Mouse (Mus musculus) NIH3T3 (cell line): ENCODE data around the gene Acox1.

Experiments used
- DNase-seq: peaks from one replicate; pipeline ENCODE4 v3.0.0-alpha.2; 2012; ENCODE audit warnings: low read depth

The Acox1 gene

GRCm38 (mm10) chr11:116198639-116199531, at the start of gene Acox1, which contains the start of gene Ten1:
TSS of gene Acox1 (minus strand) at chr11:116199045.
TSS of gene Ten1 (plus strand) at chr11:116198855.
- DNase-seq = peak; percentile 98

DNA sequence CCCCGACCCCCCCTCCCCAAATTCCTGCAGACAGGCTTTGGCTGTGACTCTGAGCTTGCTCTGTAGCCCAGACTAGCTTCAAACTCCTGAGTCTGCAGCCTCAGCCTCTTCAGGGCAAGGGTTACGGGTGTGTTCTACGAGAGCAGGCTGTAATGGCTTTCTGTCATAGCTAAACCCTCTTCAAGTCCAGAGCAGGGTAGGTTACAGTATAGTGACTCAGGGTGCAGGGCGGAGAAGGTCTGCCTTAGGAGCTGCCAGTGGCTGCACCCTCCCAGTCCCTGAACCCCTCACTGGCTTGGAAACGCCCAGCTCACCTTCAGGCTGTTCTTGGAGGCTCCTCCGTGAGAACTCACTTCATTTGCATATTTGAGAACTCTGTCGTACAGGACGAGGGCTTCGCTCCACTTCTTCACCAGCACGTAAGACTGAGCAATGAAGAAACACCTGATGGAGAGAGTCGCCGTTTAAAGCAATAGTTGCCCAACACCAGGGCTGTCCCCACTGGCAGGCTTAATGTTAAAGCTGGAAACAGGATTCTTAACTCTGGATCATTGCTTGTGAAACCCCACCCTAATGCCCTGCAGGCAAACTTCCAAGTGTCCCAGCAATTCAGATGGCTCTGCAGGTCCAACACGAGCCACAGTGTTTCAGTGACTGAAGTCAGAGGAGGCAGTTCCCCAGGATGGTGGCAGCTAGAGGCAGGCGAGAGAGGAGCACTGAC, 48.8 kb upstream of the Acox1 start:
- DNase-seq = no peak

DNA sequence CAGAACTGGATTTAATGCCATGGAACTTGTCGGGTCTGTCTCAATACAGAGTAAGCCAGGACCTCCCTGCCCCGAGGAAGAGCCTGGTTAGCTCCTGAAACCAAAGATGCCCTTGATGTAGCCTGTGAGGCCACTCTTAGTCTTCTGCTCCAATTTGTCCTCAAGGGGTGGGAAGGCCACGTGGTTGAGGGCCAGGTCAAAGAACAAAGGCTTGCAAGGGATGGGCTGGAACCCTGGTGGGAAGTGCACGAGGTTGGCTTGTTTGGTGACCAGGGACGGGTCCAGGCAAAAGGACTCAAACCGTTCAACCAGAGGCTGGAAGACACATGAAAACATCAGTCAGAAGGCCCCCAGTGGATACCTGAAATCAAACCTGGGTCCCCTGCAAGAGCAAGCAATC, 46.8 kb upstream of the Acox1 start:
- no peak for DNase-seq

DNA sequence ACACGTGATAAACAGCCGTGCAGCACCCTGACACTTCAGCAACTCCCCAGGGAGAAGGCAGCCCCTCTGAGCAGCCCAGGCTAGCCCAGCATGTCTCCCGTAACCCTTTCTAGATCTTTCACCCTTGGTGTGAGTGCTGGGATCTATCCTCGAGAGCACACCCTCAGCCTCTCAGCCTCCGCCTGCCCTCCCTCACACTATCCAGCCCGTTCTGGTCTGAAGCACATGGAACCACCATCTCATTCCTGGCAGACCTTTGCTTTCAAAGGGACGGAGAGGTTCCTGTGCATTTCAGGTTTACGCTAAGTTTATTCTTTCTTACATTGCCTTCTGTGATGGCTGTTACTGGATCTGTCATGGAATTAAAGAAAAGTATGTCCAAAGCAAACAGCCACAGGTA, 45.7 kb upstream of the Acox1 start:
- DNase-seq = no peak

GRCm38 (mm10) chr11:116241744-116242235, 42.9 kb upstream of the Acox1 start:
- no peak for DNase-seq

GRCm38 (mm10) chr11:116239797-116240196, 41.0 kb upstream of the Acox1 start:
- DNase-seq = no peak

DNA sequence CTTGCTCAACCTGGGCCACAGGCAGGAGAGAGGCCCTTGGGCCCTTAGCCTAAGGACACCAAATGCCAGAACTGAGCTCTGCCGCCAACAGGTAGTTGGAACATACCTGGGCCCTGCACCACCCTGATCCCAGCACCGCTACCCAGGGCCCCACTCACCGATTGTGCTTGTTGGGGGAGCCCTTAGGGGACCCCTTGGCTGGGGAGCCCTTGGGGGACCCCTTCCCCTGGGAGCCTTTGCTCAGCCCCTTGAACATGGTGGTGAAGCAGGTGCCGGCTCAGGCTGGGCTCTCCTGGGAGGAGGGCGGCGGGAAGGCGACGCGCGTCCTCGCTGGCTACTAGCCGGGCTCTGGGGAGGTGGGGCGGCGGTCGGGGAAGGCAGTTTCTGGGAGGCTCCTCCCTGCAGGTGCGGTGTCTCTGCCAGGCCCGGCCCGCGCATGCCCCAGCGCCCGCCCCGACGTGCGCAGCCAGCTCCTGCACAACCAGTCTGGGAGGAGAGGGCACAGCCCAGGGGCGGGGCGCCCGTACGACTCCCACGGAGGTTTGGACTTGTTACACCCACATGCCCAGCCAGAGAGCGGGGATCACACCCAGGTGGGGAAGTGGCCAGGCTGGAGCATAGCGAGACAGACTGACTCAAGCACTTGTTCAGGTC, 39.0 kb upstream of the Acox1 start, which contains the start of gene Evpl:
Evpl (minus strand) TSS at position 336 of the 654 bp plus-strand sequence.
- no peak for DNase-seq

GRCm38 (mm10) chr11:116234901-116235300, 36.1 kb upstream of the Acox1 start:
- no peak for DNase-seq

- DNase-seq = no peak
These were observed 33.6 kb upstream of the Acox1 start for GRCm38 (mm10) chr11:116232427-116232826.

DNA sequence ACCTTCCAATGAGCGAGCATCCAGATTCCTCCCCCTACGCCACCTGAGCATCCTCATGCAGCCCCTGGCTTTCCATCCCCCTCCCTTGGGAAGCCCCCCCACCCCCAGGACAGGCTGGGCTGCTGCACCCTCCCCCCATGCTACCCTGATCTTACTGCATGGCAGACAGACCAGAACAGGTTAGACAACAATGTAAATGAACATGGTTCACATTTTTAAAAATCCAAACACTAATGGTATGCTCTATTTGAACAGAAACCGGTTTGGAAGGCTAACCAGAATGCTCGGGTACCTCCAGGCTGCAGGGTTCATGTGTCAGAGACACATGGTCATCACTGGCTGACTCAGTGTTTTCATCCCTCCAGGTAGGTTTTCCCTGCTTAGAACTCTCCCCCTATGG, 29.9 kb upstream of the Acox1 start:
- no peak for DNase-seq

DNA sequence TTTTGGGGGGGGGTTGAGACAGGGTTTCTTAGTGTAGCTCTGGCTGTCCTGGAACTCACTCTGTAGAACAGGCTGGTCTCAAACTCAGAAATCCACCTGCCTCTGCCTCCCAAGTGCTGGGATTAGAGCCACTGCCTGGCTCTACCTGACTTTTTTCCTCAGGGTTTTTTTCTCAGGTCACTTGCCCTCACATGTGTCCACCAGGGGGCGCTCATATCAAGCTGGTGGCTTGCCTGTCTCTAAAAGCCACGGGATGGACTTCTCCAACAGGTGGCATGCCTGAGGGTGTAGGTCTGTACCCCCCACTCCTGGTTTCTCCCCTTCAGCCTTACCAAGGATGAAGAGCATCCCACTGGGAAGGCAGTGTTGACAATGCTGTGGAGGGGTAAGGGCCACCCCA, 27.6 kb upstream of the Acox1 start:
- peak; percentile 90 for DNase-seq

GRCm38 (mm10) chr11:116222740-116223059, 23.9 kb upstream of the Acox1 start:
- DNase-seq = no peak

- no peak for DNase-seq
These were observed 23.3 kb upstream of the Acox1 start for GRCm38 (mm10) chr11:116221931-116222739.

DNA sequence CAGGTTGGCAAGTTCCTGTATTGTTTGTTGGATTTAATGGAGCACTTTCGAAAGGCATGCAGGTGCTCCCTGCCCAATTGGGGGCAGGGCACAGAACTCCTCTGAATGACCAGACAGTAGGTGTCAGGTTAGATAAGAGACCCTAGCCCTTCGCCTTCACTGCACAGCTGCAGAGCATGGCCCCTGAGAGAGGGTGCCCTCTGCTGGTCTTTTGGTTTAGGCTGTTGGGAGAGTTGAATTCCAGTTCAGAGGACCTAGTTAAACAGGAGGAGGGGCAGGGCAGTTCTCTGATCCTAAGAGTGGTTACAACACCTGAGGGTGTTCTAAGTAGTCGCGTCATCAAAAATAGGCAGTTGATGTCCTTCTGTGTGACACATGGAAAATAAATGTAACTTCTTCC, 21.0 kb upstream of the Acox1 start:
- peak; percentile 83 for DNase-seq

- DNase-seq = peak; percentile 98
These were observed 20.0 kb upstream of the Acox1 start for GRCm38 (mm10) chr11:116218737-116219400.

GRCm38 (mm10) chr11:116218263-116218662, 19.4 kb upstream of the Acox1 start:
- DNase-seq = no peak

GRCm38 (mm10) chr11:116216549-116216948, 17.7 kb upstream of the Acox1 start:
- DNase-seq = no peak

- DNase-seq = no peak
These were observed 17.1 kb upstream of the Acox1 start for GRCm38 (mm10) chr11:116215991-116216390.

DNA sequence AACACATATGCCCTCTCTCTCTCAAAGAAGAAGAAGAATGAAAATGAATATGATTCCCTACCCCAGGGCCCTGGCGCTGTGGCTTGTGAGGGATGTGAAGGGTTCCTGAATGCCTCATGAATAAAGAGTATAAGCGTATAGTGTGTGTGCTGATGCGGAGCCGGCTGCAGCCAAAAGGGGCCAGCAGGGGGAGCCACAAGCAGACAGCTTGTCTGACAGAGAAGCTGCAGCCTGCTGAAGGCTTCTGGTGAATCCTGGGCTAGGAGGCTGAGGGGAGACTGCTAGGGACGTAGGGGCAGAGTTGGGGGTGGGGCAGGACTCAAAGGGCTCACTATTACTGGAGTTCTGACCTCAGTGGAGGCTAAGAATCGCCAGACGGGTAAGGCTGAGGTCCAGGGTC, 16.3 kb upstream of the Acox1 start:
- peak; percentile 42 for DNase-seq

- DNase-seq = no peak
These were observed 15.1 kb upstream of the Acox1 start for GRCm38 (mm10) chr11:116213877-116214510.

- DNase-seq = no peak
These were observed 14.0 kb upstream of the Acox1 start for GRCm38 (mm10) chr11:116212847-116213246.
